Comparison of ENCODE assay signal across 1 mouse cellular context in genomic region chr15:97890450-97890849, GRCm38 (mm10).
TF ChIP-seq lines count a peak whose summit lies in the region.

No protein-coding gene starts in this region.

TF ChIP-seq in CH12.LX, 34 proteins besides CTCF, POLR2A, EP300 and RAD21 (continued from another document):
- TF ChIP-seq SMC3 (IDR thresholded peaks at IDR 0.05; ENCODE audit: low read depth, low read length) (no peak), ELF1 (IDR thresholded peaks at IDR 0.05; ENCODE audit: low read depth, low read length) (0 out of 2 replicates have a peak, but pooled peaks have one; percentile 26), GABPA (IDR thresholded peaks at IDR 0.05; ENCODE audit: insufficient replicate concordance, low read depth, low read length) (no peak), UBTF (IDR thresholded peaks at IDR 0.05; ENCODE audit: low read depth, low read length) (no peak), HCFC1 (IDR thresholded peaks at IDR 0.05; ENCODE audit: low read depth, low read length) (no peak), NELFE (IDR thresholded peaks at IDR 0.05; ENCODE audit: low read depth, low read length) (no peak), JUN (IDR thresholded peaks at IDR 0.05; ENCODE audit: insufficient read depth, low read depth, low read length) (peak; percentile 10; the same call in 1 of the 2 replicates), PAX5 (IDR thresholded peaks at IDR 0.05; ENCODE audit: low read length) (no peak), MAX (IDR thresholded peaks at IDR 0.05; ENCODE audit: low read length) (peak; percentile 50; the same call in 1 of the 2 replicates), ETS1 (conservative IDR thresholded peaks at IDR 0.05; ENCODE audit: low read depth, low read length) (peak; percentile 86), MAZ (IDR thresholded peaks at IDR 0.05; ENCODE audit: low read depth, low read length) (no peak), IRF4 (IDR thresholded peaks at IDR 0.05; ENCODE audit: low read depth, low read length) (peak; percentile 56), NRF1 (IDR thresholded peaks at IDR 0.05; ENCODE audit: low read depth, low read length) (no peak), MYC (IDR thresholded peaks at IDR 0.05; ENCODE audit: low read depth, low read length) (no peak), CHD2 (IDR thresholded peaks at IDR 0.05; ENCODE audit: low read length) (no peak), ZKSCAN1 (IDR thresholded peaks at IDR 0.05; ENCODE audit: borderline replicate concordance, low read depth, low read length) (no peak), MEF2A (IDR thresholded peaks at IDR 0.05; ENCODE audit: borderline replicate concordance, low read depth, low read length) (peak; percentile 65), POLR2AphosphoS2 (IDR thresholded peaks at IDR 0.05; ENCODE audit: low read depth, low read length) (no peak), USF2 (conservative IDR thresholded peaks at IDR 0.05; ENCODE audit: low read depth, low read length) (no peak), CHD1 (IDR thresholded peaks at IDR 0.05; ENCODE audit: low read depth, low read length) (no peak), TBP (conservative IDR thresholded peaks at IDR 0.05; ENCODE audit: low read depth, low read length) (no peak)
